Mouse (Mus musculus): ENCODE data around the gene Ccdc136.

The Ccdc136 gene

DNA sequence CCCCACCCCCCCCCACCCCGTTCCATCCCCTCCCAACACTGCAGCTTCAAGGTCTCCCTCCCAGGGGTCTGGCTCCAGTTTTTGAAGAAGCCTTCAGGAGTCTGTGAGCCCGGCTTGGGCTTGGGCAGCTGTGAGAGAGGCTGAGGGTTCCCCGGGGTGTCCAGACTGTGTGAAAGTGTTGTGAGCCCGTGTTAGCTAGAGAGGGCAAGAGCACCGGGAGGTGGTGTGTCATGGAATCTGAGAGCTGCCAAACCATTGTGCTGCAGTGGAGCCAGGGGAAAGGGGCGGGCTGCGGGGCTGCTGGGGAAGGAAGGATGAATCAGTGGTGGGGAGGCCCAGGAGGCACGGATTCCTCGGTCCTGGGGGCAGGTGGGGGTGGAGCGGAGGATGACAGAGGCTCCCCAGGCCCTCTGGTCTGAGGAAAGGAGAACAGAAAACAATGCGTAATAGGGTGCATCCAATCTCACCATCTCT lies 40.4 kb downstream of the Ccdc136 start:
- no peak for DNase-seq (ENCODE audit: low read depth, low spot score)

- DNase-seq (ENCODE audit: low read depth, low spot score), result no peak
These were observed 43.1 kb downstream of the Ccdc136 start for GRCm38 (mm10) chr6:29439251-29439650.

DNA sequence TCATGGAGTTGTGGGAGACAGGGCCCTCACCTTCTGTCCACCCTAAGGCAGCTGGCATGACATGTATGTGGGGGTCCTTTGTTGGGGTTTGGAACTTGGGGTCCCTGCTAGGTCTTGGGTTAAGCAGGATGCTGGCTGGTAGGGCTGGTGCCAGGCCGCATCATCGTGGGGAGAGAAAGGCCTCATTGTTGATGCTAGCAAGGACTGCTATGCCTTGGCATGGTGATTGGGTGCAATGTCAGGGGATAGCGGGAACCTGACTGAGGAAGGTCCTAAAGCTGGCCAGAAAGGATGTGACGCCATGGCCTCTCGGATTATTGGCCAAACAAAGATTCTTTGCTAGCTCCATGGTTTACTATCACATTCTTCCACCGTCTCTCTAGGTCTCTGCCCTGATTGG lies 43.7 kb downstream of the Ccdc136 start:
- DNase-seq (ENCODE audit: low read depth, low spot score), result no peak

- no peak for DNase-seq (ENCODE audit: low read depth, low spot score)
These were observed 48.7 kb downstream of the Ccdc136 start for GRCm38 (mm10) chr6:29444773-29445172.

- DNase-seq (ENCODE audit: low read depth, low spot score), result no peak
These were observed 49.2 kb downstream of the Ccdc136 start for GRCm38 (mm10) chr6:29445354-29445753.

DNA sequence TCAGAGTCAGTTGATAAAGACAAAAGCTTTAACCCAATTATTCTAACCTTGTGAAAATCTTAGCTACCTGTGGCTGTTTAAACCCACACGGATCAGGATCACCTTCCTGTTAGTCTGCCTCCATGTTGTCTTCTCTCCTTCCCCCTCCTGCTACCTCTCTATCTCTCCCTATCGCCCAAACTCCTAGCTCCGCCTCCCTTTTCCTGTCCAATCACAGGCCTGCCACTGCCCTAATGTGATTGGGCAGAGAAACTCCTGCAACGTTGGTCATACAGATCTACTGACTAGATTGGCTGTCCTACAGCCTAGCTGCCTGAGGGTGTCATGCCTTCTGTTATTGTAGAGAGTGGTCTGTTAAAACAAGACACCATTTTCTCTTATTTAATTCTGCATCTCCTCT lies 53.7 kb downstream of the Ccdc136 start:
- DNase-seq (ENCODE audit: low read depth, low spot score), result no peak

DNA sequence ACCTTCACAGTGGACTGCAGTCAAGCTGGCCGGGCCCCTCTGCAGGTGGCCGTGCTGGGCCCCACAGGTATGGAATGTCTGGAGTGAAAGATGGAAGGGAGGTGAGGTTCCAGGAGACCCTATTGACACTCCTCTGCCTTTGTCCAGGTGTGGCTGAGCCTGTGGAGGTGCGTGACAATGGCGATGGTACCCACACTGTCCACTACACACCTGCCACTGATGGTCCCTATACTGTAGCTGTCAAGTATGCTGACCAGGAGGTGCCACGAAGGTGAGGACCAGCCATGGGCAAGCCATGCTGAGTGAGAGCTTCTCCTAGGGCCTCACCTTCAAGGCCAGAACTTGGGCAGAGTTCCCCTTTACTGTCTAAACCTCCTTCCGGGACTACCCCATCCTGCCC lies 54.6 kb downstream of the Ccdc136 start:
- DNase-seq (ENCODE audit: low read depth, low spot score), result no peak

DNA sequence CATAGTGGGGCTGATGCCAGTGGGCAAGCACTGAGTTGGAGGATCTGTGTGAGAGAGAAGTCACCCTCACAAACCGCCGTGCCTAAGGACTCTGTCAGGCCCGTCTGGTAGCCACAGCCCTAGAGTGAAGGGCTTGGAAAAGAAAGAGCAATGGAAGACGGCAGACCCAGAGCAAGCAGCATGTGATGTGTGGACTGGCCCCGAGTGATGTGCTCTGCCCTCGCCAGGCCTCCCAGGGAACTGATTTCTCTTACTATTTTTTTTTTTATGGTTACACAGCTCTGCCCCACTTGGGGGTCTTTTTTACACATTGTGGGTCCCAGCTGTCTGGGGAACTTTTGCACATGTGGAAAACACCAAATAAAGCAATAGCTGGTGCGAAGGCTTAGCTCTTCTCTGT lies 65.4 kb downstream of the Ccdc136 start:
- no peak for DNase-seq (ENCODE audit: low read depth, low spot score)

GRCm38 (mm10) chr6:29463388-29463787 lies 67.3 kb downstream of the Ccdc136 start:
- no peak for DNase-seq (ENCODE audit: low read depth, low spot score)

GRCm38 (mm10) chr6:29467583-29468354 lies 71.7 kb downstream of the Ccdc136 start, which contains the start of gene Atp6v1f:
Atp6v1f (plus strand) TSS chr6:29467718.
- peak; percentile 92 for DNase-seq (ENCODE audit: low read depth, low spot score)

- DNase-seq (ENCODE audit: low read depth, low spot score), result no peak
These were observed 72.7 kb downstream of the Ccdc136 start for GRCm38 (mm10) chr6:29468851-29469250.

- DNase-seq (ENCODE audit: low read depth, low spot score), result no peak
These were observed 75.0 kb downstream of the Ccdc136 start, which contains the start of gene Atp6v1fnb for GRCm38 (mm10) chr6:29471137-29471536. Atp6v1fnb (plus strand) TSS chr6:29471437.

DNA sequence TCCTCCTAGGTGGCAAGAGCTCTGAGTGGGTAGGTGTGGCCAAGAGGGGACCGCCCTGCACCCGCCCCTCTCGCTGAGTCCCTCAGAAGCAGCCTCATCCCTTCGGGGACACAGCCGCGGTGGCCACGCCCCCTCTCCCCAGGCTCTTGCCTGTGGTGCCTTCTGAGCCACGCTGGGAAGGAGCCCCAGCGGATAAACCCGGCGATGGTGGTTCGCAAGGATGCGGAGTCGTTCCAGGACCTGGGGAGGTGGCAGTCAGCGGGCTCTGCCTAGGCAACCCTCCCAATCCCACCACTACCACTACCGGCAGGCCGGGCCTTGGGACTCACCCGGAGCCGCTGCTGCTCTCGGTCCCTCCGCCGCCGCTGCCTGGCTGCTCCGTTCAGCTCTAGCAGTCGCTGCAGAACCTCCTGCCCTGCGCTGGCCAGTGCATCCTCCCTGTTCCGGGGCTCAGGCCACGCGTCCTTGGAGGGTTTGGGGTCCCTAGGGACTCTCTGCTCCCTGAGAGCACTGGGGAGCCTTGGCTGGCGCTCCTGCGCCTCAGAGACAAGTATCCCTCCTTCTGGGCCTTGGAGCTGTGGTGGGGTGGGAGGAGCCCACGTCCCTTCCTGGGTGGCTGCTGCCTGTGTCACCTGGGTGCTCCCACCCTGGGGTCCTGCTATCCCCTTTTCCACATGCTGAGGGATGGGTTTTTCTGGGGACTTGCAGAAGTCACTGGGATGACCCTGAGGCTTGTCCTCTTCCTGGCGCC lies 78.0 kb downstream of the Ccdc136 start:
- DNase-seq (ENCODE audit: low read depth, low spot score), result no peak

GRCm38 (mm10) chr6:29474736-29475135 lies 78.6 kb downstream of the Ccdc136 start:
- no peak for DNase-seq (ENCODE audit: low read depth, low spot score)
